Mouse (Mus musculus) T-cell, adult 2 months (primary cell): ENCODE measurements around the gene Uchl1.

Experiments used
- DNase-seq: peaks from one replicate; pipeline ENCODE4 v3.0.0; 2022; ENCODE audit warnings: low spot score

Uchl1 gene

GRCm38 (mm10) chr5:66675983-66676382, at the start of gene Uchl1:
TSS of gene Uchl1 (plus strand) at chr5:66676091.
- DNase-seq = peak; percentile 28

- DNase-seq = no peak
Measured at GRCm38 (mm10) chr5:66627805-66628204, 48.1 kb upstream of the Uchl1 start.

- no peak for DNase-seq
Measured at GRCm38 (mm10) chr5:66635459-66636079, 40.3 kb upstream of the Uchl1 start.

- DNase-seq = no peak
Measured at GRCm38 (mm10) chr5:66642156-66642555, 33.7 kb upstream of the Uchl1 start.

DNA sequence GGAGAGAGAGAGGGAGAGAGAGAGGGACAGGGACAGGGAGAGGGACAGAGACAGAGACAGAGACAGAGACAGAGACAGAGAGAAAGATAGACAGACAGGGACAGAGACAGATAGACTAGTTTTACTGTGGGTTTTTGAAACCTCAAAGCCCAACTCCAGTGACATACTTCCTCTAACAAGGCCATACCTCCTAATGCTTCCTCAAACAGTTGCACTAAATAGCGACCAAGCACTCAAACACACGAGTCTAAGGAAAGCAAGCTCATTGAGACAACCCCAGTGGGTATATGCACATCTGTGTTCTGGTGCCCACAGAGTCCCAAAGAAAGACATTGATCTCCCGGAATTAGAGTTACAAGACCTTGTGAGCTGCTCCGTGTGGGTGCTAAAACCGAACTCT, 32.6 kb upstream of the Uchl1 start:
- DNase-seq = no peak

DNA sequence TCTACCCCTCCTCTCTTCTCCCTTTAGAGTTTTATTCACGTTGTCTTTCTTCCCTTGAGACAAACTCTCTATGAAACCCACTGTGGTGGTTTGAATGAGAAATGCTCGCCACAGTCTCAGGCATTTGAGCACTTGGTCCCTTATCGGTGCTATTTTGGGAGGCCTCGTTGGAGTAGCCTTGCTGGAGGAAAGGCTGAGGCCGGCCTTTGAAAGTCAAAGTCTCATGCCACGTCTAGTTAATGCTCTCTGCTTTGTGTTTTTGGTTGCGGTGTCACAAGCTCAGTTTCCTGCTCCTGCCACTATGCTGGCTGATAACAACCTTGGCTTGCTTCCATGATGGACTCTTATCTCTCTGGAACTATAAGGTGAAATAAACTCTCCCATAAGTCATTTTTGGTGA, 28.4 kb upstream of the Uchl1 start:
- DNase-seq = no peak

DNA sequence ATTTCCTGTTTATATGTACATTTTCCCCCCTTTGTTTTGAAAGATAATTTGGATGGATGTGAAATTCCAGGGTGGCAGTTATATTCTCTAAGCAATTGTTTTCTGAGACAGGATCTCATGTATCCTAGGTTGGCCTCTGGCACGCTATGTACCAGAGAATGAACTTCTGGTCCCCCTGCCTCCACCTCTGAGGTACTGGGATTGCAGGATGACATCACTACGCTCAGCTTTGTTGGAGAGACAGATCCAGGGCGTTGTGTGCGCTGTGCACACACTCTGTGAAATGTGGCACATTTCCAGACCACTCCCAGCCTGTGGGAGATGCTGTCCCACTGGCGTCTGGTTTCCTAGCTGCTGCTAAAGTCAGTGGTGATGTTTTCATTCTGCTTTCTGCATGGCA, 21.7 kb upstream of the Uchl1 start:
- no peak for DNase-seq

- DNase-seq = no peak
Measured at GRCm38 (mm10) chr5:66675189-66675890, 551 bp upstream of the Uchl1 start.

GRCm38 (mm10) chr5:66676457-66677117, 696 bp downstream of the Uchl1 start:
- DNase-seq = no peak

GRCm38 (mm10) chr5:66677411-66678345, 1.8 kb downstream of the Uchl1 start:
- no peak for DNase-seq

- no peak for DNase-seq
Measured at GRCm38 (mm10) chr5:66679222-66679621, 3.3 kb downstream of the Uchl1 start.

GRCm38 (mm10) chr5:66685930-66686329, 10.0 kb downstream of the Uchl1 start:
- DNase-seq = no peak

DNA sequence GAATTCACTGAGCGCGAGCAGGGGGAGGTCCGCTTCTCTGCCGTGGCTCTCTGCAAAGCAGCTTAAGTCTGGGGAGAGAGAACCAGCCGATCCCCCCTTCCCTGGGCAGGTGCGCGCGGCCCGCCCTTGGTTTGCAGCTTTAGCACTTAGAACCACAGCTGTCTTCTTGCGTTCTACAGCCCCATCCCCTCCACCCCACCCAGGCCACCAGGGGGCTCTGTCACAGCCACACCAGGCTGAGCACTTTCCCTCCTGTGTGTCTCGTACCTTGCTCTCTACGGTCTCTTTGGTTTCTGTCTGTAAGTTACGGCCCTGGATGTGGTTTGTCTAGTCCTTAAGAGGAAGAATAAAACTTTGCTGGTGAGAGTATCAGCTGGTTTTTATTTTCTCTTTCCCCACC, 11.0 kb downstream of the Uchl1 start:
- DNase-seq = no peak

DNA sequence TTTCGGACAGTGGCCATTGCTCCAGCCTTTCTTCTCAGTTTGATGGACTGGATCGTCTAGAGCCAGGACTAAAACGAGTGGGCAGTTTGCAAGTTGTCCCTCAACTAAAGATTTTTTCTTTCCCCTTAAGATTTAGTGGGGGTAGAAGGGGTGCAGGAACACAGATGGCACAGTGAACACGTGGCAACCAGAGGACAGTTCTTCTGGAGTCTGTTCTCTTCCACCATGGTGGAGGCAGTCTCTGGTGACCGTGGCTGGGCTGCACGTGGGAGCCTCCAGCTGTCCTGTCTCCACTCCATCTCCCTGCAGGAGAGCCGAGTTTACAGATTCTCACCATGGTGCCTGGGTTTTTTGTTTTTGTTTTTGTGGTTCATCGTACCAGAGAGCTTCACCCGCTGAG, 11.8 kb downstream of the Uchl1 start:
- no peak for DNase-seq

GRCm38 (mm10) chr5:66688286-66688685, 12.4 kb downstream of the Uchl1 start:
- DNase-seq = no peak

DNA sequence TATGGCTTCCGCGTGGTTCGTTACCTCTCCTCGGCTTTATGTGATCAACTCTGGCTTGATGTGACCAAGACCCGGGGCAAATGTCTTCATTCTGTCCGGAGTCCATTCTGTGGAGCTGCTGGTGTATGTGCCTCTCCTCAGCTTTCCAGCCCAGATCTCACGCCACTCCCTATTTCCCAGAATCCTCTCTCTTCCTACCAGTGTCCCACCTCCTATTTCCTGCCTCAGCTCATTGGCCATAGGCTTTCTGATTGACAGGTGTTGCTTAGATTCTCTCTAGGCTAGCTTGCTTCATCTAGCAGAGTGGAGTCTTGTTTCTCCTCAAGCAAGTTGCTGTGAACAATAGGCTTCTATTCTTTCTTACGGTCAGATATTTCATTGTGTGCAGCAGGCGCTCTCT, 13.9 kb downstream of the Uchl1 start:
- no peak for DNase-seq

DNA sequence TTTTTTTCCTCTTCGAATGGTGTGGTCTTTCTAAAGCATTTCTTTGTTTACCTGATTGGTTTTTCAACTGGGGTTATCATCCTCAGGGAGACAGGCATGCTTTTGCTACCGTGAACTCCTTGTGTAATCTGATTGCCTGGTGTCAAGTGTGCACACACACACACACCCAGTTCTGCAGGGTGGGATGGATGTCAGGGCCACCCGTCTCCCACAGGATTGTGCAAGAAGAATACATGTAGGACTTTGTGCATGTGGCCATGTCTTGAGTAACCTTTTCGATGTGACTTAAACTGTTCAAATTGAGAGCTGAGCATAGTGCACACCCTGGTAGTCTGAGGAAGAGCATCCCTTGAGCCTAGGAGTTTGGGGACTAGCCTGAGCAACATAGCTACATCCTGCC, 17.3 kb downstream of the Uchl1 start:
- DNase-seq = no peak

DNA sequence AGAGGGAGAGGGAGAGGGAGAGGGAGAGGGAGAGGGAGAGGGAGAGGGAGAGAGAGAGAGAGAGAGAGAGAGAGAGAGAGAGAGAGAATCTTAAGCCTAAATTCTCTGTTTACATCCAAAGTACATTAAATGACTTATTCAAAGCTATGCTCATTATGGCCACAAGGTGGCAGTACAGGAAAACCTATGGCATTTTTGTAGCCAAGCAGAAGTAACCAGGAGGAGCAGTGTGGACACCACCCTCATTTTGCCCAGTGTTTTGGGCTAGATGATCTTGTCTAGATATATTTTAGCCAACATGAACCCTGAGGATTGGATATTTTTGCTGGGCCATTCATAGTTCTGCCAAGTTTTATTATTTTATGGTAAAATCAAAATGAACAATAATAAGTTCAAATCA, 21.2 kb downstream of the Uchl1 start:
- DNase-seq = no peak

GRCm38 (mm10) chr5:66699911-66700310, 24.0 kb downstream of the Uchl1 start:
- DNase-seq = no peak

DNA sequence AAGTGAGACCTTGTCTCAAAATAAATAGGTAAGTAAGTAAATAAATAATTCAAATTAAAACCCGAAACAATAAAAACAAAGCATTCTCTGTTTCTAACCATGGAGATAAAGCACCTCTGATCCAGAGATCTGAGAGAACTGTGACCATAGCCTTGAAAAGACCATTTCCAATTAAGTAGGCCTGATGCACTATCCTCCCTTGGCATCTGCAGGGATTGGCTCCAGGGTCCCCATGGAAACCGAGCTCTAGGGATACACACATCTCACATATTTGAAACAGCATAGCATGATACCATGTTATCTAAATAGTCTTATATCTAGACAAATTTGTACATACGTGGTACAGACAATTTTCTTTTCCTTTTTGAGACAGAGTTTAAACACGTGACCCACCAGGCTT, 26.1 kb downstream of the Uchl1 start:
- no peak for DNase-seq

DNA sequence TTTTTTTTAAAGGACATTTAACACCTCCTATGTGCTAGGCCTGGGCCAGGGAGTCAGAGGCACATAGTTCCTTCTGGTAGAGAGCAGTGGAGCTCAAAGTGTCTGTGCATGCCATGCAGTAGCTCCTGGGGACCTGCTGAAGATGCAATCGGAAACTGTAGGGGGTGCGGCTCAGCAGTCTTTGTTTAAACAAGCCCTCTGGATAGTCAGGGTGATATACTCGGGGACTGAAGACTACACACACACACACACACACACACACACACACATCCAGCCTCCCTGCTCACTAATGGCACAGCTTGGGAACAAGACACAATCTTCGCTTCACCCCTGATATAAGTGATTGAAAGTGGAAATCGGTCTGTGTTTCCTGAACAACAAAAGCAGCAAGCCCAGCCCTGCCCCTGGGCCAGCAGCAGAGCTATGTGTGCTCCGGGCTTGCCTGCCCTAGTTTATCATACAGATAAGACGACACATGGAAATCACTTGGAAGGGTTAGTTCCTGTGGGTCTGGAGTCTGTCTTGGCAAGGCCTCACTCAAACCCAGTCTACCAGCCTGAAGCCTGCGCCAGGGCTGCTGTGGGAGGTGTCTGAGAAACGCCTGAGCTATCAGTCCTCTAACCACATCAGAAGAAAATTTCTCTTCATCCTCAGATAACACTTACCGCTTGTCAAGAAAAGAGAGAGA, 27.6 kb downstream of the Uchl1 start:
- no peak for DNase-seq

DNA sequence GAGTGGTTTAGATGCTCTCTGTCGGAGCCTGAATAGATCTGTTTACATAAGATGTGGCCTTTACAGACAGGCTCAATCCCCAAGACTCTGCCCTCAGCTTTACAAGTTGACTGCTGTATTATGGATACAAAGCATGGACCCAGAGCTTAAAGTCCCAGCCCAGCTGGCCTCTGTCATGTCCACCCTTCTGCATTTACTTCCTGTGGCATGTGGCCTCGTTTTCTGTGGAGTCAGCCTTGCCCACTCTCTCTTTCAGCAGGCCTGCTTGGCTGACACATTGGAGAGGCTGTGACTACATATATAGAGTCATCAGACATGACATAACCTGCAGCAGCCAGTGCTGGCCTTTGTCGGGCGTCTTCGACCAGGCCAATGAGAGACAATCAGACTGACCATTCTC, 32.0 kb downstream of the Uchl1 start:
- no peak for DNase-seq
